Mouse (Mus musculus) ES-E14 (cell line): Measurements from ENCODE around the gene Fads3. TPM values are rescaled to one million over a fixed set of nuclear protein-coding genes. Genes with fewer than 3 reads are reported as not detected.

ENCODE experiments used
- DNase-seq: peaks from one replicate; pipeline ENCODE4 v3.0.0-alpha.2; 2013; ENCODE audit warnings: low read depth, low spot score
- H3K27ac ChIP-seq: 2 replicates; pipeline ENCODE4 v1.5.1; 2012; ENCODE audit warnings: low read depth, mild to moderate bottlenecking, low read length, moderate library complexity, mixed read lengths; ENCODE audit not compliant: poor library complexity, insufficient read depth, severe bottlenecking
- H3K36me3 ChIP-seq: 2 replicates; pipeline ENCODE4 v1.6.1; 2012; ENCODE audit warnings: mild to moderate bottlenecking, low read length, moderate library complexity, mixed read lengths; ENCODE audit not compliant: control insufficient read depth, poor library complexity, insufficient read depth, severe bottlenecking
- H3K4me1 ChIP-seq, 2 experiments: fragments of 150-350 bp in 1 of 2; sonication (generic) in 1 of 2; 2 replicates each; pipeline ENCODE4 v1.6.1; 2012; ENCODE audit warnings: low read length in 2 of 2, mild to moderate bottlenecking in 1 of 2, mixed read lengths in 1 of 2; ENCODE audit not compliant: control insufficient read depth in 2 of 2, insufficient read depth in 2 of 2, poor library complexity in 1 of 2
- H3K4me3 ChIP-seq, 2 experiments: fragments of 150-350 bp in 1 of 2; sonication (generic) in 1 of 2; 2 replicates each; pipeline ENCODE4 v1.5.1; 2012; ENCODE audit warnings: low read length in 2 of 2, low read depth in 1 of 2, mild to moderate bottlenecking in 1 of 2, mixed read lengths in 1 of 2; ENCODE audit not compliant: insufficient read depth in 1 of 2, poor library complexity in 1 of 2, severe bottlenecking in 1 of 2
- H3K9ac ChIP-seq: 2 replicates; pipeline ENCODE4 v1.6.1; 2012; ENCODE audit warnings: low read depth, mild to moderate bottlenecking, low read length, mixed read lengths; ENCODE audit not compliant: poor library complexity, insufficient read depth, severe bottlenecking
- H3K9me3 ChIP-seq: fragments of 150-350 bp; sonication (generic); 2 replicates; pipeline ENCODE4 v1.6.1; 2012; ENCODE audit warnings: low read depth, mild to moderate bottlenecking, low read length; ENCODE audit not compliant: control insufficient read depth, insufficient read depth
- CHD2 ChIP-seq: IDR thresholded peaks from 2 replicates; pipeline ENCODE4 v1.6.1; 2014; ENCODE audit warnings: mild to moderate bottlenecking, low read depth, low read length, inconsistent platforms
- HCFC1 ChIP-seq: IDR thresholded peaks from 2 replicates; pipeline ENCODE4 v1.6.1; 2012; ENCODE audit warnings: low read length, inconsistent platforms, borderline replicate concordance; ENCODE audit not compliant: insufficient read depth
- MAFK ChIP-seq: IDR thresholded peaks from 2 replicates; pipeline ENCODE4 v1.6.1; 2014; ENCODE audit warnings: mild to moderate bottlenecking, low read depth, low read length, inconsistent platforms; ENCODE audit not compliant: insufficient read depth
- ZC3H11A ChIP-seq: IDR thresholded peaks from 2 replicates; pipeline ENCODE4 v1.6.1; 2012; ENCODE audit warnings: low read depth, mild to moderate bottlenecking, inconsistent platforms, low read length, borderline replicate concordance
- ZNF384 ChIP-seq: IDR thresholded peaks from 2 replicates; pipeline ENCODE4 v1.6.1; 2012; ENCODE audit warnings: low read depth, low read length, inconsistent platforms
- in situ Hi-C, 2 experiments: fragments of 600-800 bp; cut with MboI; formaldehyde crosslinking; loops; one replicate each; pipeline ENCODE4 v1.15.1; 2025; ENCODE audit warnings: low sequenced_read_pairs in 2 of 2, inconsistent platforms in 1 of 2; ENCODE audit not compliant: unreplicated experiment in 2 of 2
- total RNA-seq: library from RNA; depleted of rRNA; stranded (reverse); fragments of 300-350 nt; gene quantifications from 2 replicates; pipeline ENCODE4 v1.2.3, GENCODE M21; 2012

Fads3 gene
- total RNA-seq, 1 experiment: 7.2 TPM

DNA sequence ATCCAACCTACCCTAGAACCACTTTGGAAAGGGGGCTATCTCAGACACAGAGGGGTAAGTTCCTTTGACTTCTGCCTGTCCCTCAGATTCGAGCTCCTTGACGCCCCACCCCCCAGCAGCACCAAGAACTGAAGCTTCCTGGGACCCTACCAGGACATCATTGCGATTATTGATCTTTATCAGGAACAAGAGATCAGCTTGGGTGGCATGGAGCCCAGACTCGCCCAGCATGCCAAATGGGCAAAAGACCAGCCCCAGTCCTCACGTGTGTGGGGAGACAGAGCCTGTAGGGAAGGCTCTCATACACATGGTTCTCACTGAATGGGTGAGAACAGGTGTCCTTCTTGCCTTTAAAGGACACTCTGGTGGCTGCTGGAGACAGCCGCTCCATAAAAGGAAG, 62.9 kb downstream of the Fads3 start:
- no peaks in the 10 kb centered on the region for H3K9me3 ChIP-seq
- no peak overlapping the region for H3K9ac ChIP-seq
- H3K4me1 ChIP-seq: peaks cover 3 to 13% of the 10 kb centered on the region in 2 experiments; a peak in 2 of 4 replicates
- no peak for DNase-seq
- H3K27ac ChIP-seq: no peak overlapping the region
- TF ChIP-seq ZNF384: no peak
- TF ChIP-seq ZC3H11A: no peak
- no peak for TF ChIP-seq CHD2
- no peak for TF ChIP-seq HCFC1
- no peak for TF ChIP-seq MAFK
- H3K36me3 ChIP-seq: no peaks in the 10 kb centered on the region
- in situ Hi-C loops: no loop called here
- H3K4me3 ChIP-seq: no peak overlapping the region

- Histone ChIP-seq H3K27ac (no peak overlapping the region), H3K4me1 (peaks cover 3 to 9% of the 10 kb centered on the region in 2 experiments; a peak in 1 of 4 replicates), H3K9me3 (no peaks in the 10 kb centered on the region), H3K36me3 (no peaks in the 10 kb centered on the region), H3K9ac (no peak overlapping the region), H3K4me3 (no peak overlapping the region)
- DNase-seq: no peak
- in situ Hi-C loops: no loop called here
- TF ChIP-seq ZC3H11A (no peak), ZNF384 (no peak), HCFC1 (no peak), MAFK (no peak), CHD2 (no peak)
Observed at GRCm38 (mm10) chr19:10105034-10105493, 63.7 kb downstream of the Fads3 start.

DNA sequence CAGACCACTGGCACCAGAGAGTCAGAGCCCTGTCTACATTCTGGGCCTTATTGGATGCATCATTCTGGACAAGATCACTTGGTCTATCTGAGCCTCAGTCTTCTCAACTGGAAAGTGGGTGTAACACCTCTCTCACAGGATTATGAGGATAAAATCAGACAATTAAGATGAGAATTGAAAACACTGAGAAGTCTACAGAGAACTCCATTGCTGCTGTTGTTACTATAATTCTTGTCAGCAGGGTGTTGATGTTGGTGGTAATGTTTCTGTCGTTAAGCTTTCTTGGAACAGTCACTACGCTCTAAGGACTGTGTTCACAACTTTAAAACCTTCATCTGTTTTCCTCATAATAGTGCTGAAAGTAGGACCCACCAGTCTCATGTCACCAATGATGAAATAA, 65.3 kb downstream of the Fads3 start:
- in situ Hi-C loops: no loop called here
- Histone ChIP-seq H3K36me3 (no peaks in the 10 kb centered on the region), H3K9ac (no peak overlapping the region), H3K9me3 (no peaks in the 10 kb centered on the region), H3K4me1 (peaks cover 3 to 8% of the 10 kb centered on the region in 2 experiments; a peak in 1 of 4 replicates), H3K27ac (no peak overlapping the region), H3K4me3 (no peak overlapping the region)
- DNase-seq: no peak
- TF ChIP-seq CHD2 (no peak), ZNF384 (no peak), ZC3H11A (no peak), MAFK (no peak), HCFC1 (no peak)

DNA sequence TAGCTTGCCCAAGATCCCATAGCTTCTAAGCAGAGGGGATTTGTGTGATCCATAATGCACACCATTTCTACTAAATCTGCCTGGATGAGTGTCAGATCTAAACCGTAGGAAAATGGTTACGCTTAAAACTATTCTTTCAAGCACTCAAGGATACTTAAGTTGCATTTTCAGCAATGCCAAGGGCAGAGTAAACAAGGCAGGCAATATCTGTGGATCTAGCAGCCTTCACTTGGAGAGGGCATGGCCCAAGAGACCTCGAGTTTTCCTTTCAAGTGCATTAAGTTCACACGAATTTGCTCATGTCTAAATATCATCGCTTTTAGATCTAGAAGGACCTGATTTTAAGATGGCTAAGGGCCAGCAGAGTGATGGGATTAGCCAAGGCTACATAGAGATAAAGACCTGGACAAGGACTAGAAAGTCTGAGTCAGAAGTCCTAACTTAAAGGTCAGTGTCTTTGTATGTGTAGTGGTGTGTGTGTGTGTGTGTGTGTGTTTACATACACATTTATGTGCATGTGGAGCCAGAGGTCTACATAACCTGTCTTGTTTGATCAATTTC, 65.8 kb downstream of the Fads3 start:
- H3K4me1 ChIP-seq: peaks cover 3 to 8% of the 10 kb centered on the region in 2 experiments; a peak in 1 of 4 replicates
- in situ Hi-C loops: no loop called here
- no peak overlapping the region for H3K9ac ChIP-seq
- DNase-seq: no peak
- no peaks in the 10 kb centered on the region for H3K9me3 ChIP-seq
- TF ChIP-seq MAFK (no peak), ZC3H11A (no peak), ZNF384 (no peak), CHD2 (no peak), HCFC1 (no peak)
- H3K4me3 ChIP-seq: no peak overlapping the region
- H3K27ac ChIP-seq: no peak overlapping the region
- no peaks in the 10 kb centered on the region for H3K36me3 ChIP-seq
